Mouse (Mus musculus): ENCODE data around the gene Atp6v1a.

DNA sequence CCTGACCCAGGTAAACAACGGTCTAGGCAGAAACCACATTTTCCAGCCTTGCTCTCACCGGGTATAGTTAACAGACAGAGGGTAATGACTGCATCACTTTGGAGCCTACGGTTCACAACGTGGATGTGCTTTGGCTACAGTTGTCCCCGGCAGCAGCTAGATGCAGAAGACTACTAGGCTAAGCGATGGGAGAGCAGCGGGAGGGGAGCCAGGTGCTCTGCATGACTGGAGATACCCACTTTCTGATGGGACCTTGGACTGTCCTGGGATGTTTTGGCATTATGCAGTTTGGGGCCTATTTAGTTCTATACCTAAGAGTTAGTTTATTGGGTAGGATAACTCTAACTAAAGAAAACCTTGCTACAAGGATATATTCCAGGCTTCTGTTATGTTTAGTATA is 40.1 kb downstream of the Atp6v1a start:
- TF ChIP-seq CTCF (IDR thresholded peaks at IDR 0.05; ENCODE audit: extremely low read depth, insufficient read depth, insufficient read length, insufficient replicate concordance): no peak
- no peak for TF ChIP-seq POLR2A (IDR thresholded peaks at IDR 0.05; ENCODE audit: low read depth, low read length)

Measured in spleen, adult 2 months (tissue).